Mouse (Mus musculus) cerebellum, postnatal 25 days (tissue): ENCODE data around the gene Txnrd3.
A peak's percentile ranks its signal among the peaks of the same experiment; 100 is the strongest.

ENCODE experiments used
- DNase-seq, 2 experiments: peaks; one replicate each; pipeline ENCODE4 v3.0.0; 2021; ENCODE audit warnings: mixed read lengths in 2 of 2

Txnrd3 gene

DNA sequence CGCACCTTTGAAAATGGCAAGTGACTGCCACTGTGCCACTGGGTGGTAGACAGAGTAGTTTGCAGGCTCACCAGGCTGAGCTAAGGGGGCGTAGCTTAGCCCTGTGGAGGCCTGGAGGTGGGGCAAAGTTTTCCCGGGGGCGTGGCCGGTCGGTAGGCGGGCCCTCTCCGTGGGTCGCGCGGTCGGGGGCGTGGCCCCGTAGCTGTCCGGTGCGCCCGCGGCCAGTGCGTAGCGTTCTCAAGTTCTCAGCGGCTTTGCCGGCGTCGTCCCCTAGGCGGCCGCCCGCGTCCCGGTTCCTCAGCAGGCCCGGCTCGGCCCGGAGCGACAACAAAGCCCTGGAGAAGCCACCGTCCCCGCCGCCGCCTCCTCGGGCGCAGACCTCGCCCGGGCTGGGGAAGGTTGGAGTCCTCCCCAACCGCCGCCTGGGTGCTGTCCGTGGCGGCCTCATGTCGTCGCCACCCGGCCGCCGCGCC is at the start of gene Txnrd3:
Txnrd3 (plus strand) TSS at position 191 of the 473 bp plus-strand sequence.
- DNase-seq: peak; percentile 77 to 86

DNA sequence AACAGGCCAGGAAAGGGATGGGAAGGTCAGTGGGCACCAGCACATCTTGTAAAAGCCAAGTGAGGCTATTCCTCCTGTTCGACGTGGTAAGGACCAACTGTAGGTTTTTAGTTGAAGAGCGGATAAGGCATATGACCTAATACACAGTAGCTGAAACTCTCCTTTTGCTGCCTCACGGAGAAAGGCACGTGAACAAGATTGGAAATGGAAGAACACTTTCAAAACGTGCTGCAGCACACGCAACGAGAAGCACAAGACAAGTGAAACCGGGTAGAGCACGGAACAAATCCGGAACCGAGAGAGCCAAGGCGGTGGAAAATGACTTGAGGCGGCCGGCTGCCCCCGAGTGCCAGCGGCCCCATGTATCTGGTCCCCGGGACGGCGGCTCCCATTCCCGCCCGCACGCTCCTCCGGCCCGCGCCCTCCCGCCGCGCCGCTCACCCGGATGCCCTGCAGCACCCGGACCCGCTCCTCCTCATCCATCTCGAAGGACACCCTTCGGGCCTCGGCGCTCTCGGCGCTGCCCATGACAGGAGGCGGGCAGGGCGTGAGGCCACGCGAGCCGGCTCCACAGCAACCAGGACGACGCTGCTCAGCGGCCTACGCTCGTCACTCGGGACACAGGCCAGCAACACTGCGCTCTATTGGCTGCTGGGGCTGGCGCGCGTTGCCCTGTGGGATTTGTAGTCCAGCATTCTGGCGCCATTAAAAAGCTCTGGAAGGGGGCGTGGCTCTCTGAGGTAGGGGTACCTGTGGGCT is 48.6 kb upstream of the Txnrd3 start, which contains the start of gene Chchd6:
Chchd6 (minus strand) TSS at position 635 of the 759 bp plus-strand sequence.
- DNase-seq: peak; percentile 97 to 98

GRCm38 (mm10) chr6:89595777-89596146 is 48.0 kb upstream of the Txnrd3 start:
- DNase-seq: no peak

DNA sequence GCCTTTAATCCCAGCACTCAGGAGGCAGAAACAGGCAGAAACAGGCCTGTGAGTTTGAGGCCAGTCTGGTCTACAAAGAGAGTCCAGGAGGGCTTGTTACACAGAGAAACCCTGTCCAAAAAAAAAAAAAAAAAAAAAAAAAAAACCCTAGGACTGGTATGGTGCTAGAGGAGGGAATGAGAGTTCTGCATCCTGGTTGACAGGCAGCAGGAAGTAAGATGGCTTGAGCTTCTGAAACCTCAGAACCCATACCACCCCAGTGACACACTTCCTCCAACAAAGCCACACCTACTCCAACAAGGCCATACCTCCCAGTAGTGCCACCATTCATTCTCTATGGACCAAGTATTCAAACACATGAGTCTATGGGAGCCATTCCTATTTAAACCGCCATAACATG is 47.3 kb upstream of the Txnrd3 start:
- no peak for DNase-seq

DNA sequence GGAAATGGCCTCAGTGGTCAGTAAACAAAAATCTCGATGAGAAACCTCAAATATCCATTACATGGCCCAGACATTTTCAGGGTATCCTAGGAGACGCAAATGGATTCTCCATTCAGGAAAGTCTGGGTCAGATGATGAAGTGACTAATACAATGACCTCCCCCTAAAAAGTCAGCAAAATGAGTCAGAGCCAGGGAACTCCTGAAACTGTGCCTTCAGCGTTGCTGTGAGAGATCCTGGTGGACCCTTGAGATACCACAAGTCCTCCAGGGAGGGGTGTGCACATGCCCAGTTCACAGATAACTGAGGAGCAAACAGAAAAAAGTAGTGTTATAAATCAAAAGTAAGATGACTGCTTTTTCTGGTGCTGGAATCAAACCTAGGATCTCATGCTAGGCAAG is 37.7 kb upstream of the Txnrd3 start:
- no peak for DNase-seq

GRCm38 (mm10) chr6:89607999-89608398 is 35.8 kb upstream of the Txnrd3 start:
- peak in 1 of 2 experiments; percentile 31 for DNase-seq

- peak; percentile 34 to 60 for DNase-seq
Observed at GRCm38 (mm10) chr6:89613336-89614106, 30.3 kb upstream of the Txnrd3 start.

DNA sequence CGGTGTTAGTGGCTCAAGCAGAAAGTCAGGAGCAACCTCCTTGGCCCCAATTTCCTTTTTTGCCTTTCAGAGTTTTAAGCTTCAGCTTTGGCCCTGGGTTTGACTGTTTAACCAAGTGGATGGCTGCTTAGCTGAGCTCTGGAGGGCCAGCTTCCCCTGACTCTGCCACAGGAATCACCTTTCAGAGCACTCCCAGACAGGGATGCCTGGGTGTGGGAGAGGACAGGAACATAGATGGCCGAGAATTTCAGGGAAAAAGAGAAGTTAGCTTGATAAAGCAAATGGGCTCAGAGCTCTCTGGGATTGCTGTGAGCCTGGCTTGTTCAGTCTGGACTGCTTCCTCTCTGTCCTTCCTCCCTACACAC is 29.7 kb upstream of the Txnrd3 start:
- no peak for DNase-seq

- DNase-seq: no peak
Observed at GRCm38 (mm10) chr6:89614596-89615372, 29.0 kb upstream of the Txnrd3 start.

- DNase-seq: no peak
Observed at GRCm38 (mm10) chr6:89615373-89615755, 28.4 kb upstream of the Txnrd3 start.

DNA sequence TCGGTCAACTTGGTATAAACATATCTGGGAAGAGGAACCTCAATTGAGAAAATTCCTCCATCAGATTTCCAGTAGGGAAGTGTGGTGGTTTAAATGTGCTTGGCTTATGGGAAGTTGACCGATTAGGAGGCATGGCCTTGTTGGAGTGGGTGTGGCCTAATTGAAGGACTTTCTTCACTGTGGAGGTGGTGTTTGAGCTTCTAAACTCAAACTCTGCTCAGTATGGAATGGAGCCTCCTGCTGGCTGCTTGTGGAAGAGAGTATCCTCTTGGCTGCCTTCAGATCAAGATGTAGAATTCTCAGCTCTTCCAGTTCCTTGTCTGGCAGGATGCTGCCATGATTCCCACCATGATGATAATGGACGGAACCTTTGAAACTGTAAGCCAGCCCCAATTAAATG is 21.1 kb upstream of the Txnrd3 start:
- no peak for DNase-seq

DNA sequence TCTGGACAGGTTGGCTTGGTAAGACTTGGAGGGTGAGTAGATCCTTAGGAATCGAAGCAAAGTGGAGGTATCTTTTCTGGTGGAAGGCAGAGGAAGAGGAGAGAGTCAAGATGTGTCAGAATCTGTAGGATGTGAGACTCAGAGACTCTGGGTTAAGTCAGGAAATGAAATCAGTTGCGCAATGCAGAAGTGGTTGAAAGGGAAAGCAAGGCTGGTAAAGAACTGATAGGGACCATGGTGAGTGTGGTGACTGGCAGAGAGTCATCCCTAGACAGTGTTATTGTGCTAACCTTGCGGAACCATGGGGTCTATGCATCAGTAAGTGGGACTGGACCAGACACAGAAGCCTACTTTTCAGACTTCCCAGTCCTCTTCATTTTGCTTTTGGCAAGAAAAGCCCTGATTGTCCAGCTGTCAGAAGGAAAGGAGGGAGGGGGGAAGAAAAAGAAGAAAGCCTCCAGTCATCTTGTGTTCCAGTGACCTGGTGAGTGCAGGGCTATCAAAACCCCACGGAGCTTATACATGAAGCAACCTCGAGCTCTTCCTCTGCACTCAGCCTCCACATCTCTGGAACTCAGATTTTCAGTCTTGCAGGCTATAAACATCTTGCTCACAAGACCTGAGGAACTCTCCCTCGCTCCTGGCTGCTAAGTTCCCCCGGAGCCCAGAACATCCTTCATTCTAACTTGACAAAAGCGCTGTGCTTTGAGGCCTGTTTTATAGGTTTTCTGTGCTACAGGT is 15.6 kb upstream of the Txnrd3 start:
- no peak for DNase-seq

- peak; percentile 77 to 85 for DNase-seq
Observed at GRCm38 (mm10) chr6:89631809-89632562, 11.8 kb upstream of the Txnrd3 start.

- no peak for DNase-seq
Observed at GRCm38 (mm10) chr6:89633115-89633514, 10.7 kb upstream of the Txnrd3 start.

GRCm38 (mm10) chr6:89634400-89634799 is 9.4 kb upstream of the Txnrd3 start:
- no peak for DNase-seq

DNA sequence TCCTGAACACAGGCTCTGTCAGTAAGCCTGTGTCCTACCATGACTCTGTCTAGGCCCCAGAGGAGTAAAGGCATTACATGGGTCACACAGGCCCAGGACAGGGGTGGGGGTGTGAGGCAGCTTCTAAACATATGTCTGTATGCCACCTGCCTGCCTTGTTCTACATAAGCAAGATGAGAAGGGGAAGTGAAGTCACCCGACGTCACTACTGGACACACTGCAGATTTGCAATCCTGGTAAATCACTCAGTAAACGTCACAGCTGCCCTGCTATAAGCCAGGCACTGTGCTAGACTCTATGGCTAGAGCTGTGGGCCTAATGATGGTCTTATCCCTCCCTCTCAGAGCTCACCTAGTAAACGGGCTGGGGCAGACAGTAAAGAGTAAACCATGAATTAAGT is 5.8 kb upstream of the Txnrd3 start:
- no peak for DNase-seq

GRCm38 (mm10) chr6:89639025-89639424 is 4.8 kb upstream of the Txnrd3 start:
- DNase-seq: peak; percentile 29 to 68

DNA sequence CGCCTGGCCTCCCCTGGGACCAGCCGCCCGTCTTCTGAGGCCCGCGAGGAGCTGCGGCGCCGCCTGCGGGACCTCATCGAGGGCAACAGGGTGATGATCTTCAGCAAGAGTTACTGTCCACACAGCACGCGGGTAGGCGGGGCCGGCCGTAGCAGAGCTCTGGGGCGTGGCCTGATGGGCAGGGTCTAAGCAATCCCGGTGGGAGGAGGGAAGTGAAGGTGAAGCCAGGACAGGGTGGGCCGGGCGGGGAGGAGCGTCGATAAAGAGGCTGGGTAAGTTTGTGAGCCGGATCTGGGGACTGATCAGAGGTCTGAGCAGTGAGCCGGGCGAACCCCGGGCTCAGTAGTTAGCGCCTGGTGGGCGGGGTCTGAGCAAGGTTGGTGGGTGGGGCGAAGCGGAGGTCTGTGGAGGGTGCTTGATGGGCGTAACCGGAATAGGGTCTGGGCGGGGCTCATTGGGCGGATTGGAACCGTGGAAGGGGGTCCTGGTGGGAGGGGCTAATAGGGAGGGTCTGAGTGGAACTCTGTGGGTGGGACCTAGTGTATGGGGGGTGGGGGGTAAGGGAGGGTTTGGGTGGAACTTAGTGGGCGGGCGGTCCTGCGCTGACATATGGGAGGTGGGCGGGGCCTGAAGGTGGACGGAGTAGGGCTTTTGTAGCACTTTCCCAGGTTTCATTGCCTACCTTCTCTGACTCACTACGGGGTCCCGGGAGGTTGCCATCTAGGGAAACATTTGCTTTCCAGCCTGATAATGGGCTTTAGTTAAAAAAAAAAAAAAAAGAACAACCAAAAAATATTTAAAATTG is 685 bp downstream of the Txnrd3 start:
- peak; percentile 72 to 83 for DNase-seq

- DNase-seq: no peak
Observed at GRCm38 (mm10) chr6:89649897-89650296, 6.1 kb downstream of the Txnrd3 start.

GRCm38 (mm10) chr6:89651770-89652169 is 8.0 kb downstream of the Txnrd3 start:
- no peak for DNase-seq

GRCm38 (mm10) chr6:89655011-89655410 is 11.2 kb downstream of the Txnrd3 start:
- no peak for DNase-seq
